Comparison of ENCODE assay signal across 23 mouse cellular contexts in the genomic region with DNA sequence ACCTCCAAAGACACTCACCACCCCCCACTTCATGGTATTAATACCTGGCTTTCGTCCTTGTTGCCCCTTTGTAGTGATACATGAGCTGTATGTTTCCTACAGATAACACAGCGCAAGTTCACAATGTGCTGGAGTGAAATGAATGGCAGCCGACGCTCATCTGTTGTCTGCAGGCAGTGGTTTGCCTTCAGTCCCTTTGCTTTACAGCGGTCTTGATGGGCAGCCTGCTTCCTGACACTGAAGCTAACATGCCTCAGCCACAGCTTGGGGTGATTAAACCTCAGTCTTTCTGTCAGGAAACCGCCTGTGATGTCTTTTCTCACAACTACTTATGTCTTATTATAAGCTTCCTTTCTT.
DNase-seq lines count a peak whose midpoint lies in the region; ATAC-seq and TF ChIP-seq lines count a peak whose summit lies in the region.
"Had no signal": no experiment of that assay in that cellular context is flagged by ENCODE, and none has a peak within 500 bp of the region (broad histone marks: within the 10 kb centered on the region; RNA-seq: fewer than 3 reads in every experiment).

No protein-coding gene starts in this region.

- no peaks in the 10 kb centered on the region for H3K27me3 ChIP-seq in lung, embryonic 14.5 days (ENCODE audit: insufficient read depth, low read length)
- no peaks in the 10 kb centered on the region for H3K27me3 ChIP-seq in lung, postnatal 0 days (replicated peaks; ENCODE audit: insufficient read depth, low read length)
- no peaks in the 10 kb centered on the region for H3K27me3 ChIP-seq in midbrain, postnatal 0 days (ENCODE audit: insufficient read depth, low read length)
- H3K27me3 ChIP-seq: embryonic facial prominence, embryonic 12.5 days; heart, embryonic 13.5 days; liver, embryonic 15.5 days had no signal

- 49% methylated on average over 6 of the region's 6 CpGs for WGBS in lung, embryonic 14.5 days
- 48% methylated on average over 6 of the region's 6 CpGs for WGBS in lung, postnatal 0 days
- 37% methylated on average over 6 of the region's 6 CpGs for WGBS in midbrain, postnatal 0 days

- no peak for TF ChIP-seq CTCF in lung, embryonic 14.5 days (IDR thresholded peaks at IDR 0.05; ENCODE audit: low read depth)
- no peak for TF ChIP-seq CTCF in lung, postnatal 0 days (IDR thresholded peaks at IDR 0.05)
- no peak for TF ChIP-seq CTCF in brain, embryonic 14.5 days (IDR thresholded peaks at IDR 0.05; ENCODE audit: borderline replicate concordance, extremely low read depth, insufficient read depth, insufficient read length)
- TF ChIP-seq CTCF in midbrain, postnatal 0 days (IDR thresholded peaks at IDR 0.05) = no peak

- TF ChIP-seq POLR2A in brain, embryonic 14.5 days (IDR thresholded peaks at IDR 0.05; ENCODE audit: borderline replicate concordance, extremely low read depth, insufficient read depth, insufficient read length, poor library complexity, severe bottlenecking) = no peak

- H3K9ac ChIP-seq in lung, embryonic 14.5 days = no peak overlapping the region
- no peak overlapping the region for H3K9ac ChIP-seq in lung, postnatal 0 days (replicated peaks; ENCODE audit: low read depth)
- H3K9ac ChIP-seq in midbrain, postnatal 0 days (replicated peaks; ENCODE audit: low read length, poor library complexity, severe bottlenecking) = no peak overlapping the region
- H3K9ac ChIP-seq: embryonic facial prominence, embryonic 12.5 days; forebrain, postnatal 0 days; heart, embryonic 13.5 days; liver, embryonic 15.5 days had no signal

- H3K4me3 ChIP-seq in lung, embryonic 14.5 days (ENCODE audit: low read depth, low read length) = no peak overlapping the region
- no peak overlapping the region for H3K4me3 ChIP-seq in lung, postnatal 0 days (ENCODE audit: low read depth, low read length)
- H3K4me3 ChIP-seq in midbrain, postnatal 0 days (ENCODE audit: low read depth, low read length) = no peak overlapping the region
- H3K4me3 ChIP-seq: embryonic facial prominence, embryonic 12.5 days; heart, adult 2 months; heart, embryonic 13.5 days; limb, embryonic 10.5 days; liver, embryonic 15.5 days had no signal

- no peak overlapping the region for H3K27ac ChIP-seq in lung, embryonic 14.5 days (ENCODE audit: low read depth)
- H3K27ac ChIP-seq in lung, postnatal 0 days (ENCODE audit: low read length) = no peak overlapping the region
- no peak overlapping the region for H3K27ac ChIP-seq in midbrain, postnatal 0 days (ENCODE audit: low read depth, low read length)
- H3K27ac ChIP-seq: embryonic facial prominence, embryonic 12.5 days; heart, adult 2 months; heart, embryonic 13.5 days; hindbrain, postnatal 0 days; limb, embryonic 10.5 days; liver, embryonic 15.5 days had no signal

- TF ChIP-seq EP300 in lung, postnatal 0 days (IDR thresholded peaks at IDR 0.05) = no peak

- H3K4me1 ChIP-seq in lung, embryonic 14.5 days (ENCODE audit: insufficient read depth) = no peaks in the 10 kb centered on the region
- H3K4me1 ChIP-seq in lung, postnatal 0 days (ENCODE audit: insufficient read depth, low read depth, low read length) = no peaks in the 10 kb centered on the region
- H3K4me1 ChIP-seq in midbrain, postnatal 0 days (ENCODE audit: insufficient read depth, low read length) = no peaks in the 10 kb centered on the region; the same call in 1 of the 2 replicates
- H3K4me1 ChIP-seq: heart, embryonic 13.5 days; limb, embryonic 10.5 days; liver, embryonic 15.5 days had no signal

- ATAC-seq in frontal cortex, adult (ENCODE audit: low TSS enrichment) = peak; percentile 35
- peak; percentile 56; the same call in 1 of the 2 replicates for ATAC-seq in lung, embryonic 14.5 days (ENCODE audit: insufficient read depth)
- no peak for ATAC-seq in lung, postnatal 0 days
- peak; percentile 63 for ATAC-seq in midbrain, postnatal 0 days (ENCODE audit: low FRiP score)
- ATAC-seq: forebrain, postnatal 0 days; intestine, postnatal 0 days had no signal

- no peak overlapping the region for H3K4me2 ChIP-seq in lung, embryonic 14.5 days
- H3K4me2 ChIP-seq in lung, postnatal 0 days (replicated peaks; ENCODE audit: low read depth, low read length) = no peak overlapping the region
- no peak overlapping the region for H3K4me2 ChIP-seq in midbrain, postnatal 0 days (ENCODE audit: low read depth, low read length, poor library complexity, severe bottlenecking)
- H3K4me2 ChIP-seq: embryonic facial prominence, embryonic 12.5 days; heart, embryonic 13.5 days; liver, embryonic 15.5 days had no signal

- no peaks in the 10 kb centered on the region for H3K9me3 ChIP-seq in lung, embryonic 14.5 days (ENCODE audit: low read depth, low read length)
- H3K9me3 ChIP-seq in lung, postnatal 0 days (ENCODE audit: low read length) = no peaks in the 10 kb centered on the region
- no peaks in the 10 kb centered on the region for H3K9me3 ChIP-seq in midbrain, postnatal 0 days (ENCODE audit: low read length)
- H3K9me3 ChIP-seq: embryonic facial prominence, embryonic 12.5 days; heart, embryonic 13.5 days; limb, embryonic 10.5 days; liver, embryonic 15.5 days had no signal

- DNase-seq in frontal cortex, postnatal 36 days (ENCODE audit: low spot score in 2 of 2) = no peak
- peak; percentile 55 for DNase-seq in lung, embryonic 14.5 days
- DNase-seq in lung, postnatal 0 days (ENCODE audit: low spot score) = no peak
- DNase-seq in brain, embryonic 14.5 days (ENCODE audit: low read depth) = peak; percentile 62
- no peak for DNase-seq in midbrain, postnatal 0 days (ENCODE audit: low spot score)
- no peak for DNase-seq in right cerebral cortex, adult 2 months (ENCODE audit: low spot score in 2 of 2)
- DNase-seq: cerebellum, adult 11-12 months; cerebellum, postnatal 10 days; forebrain, postnatal 0 days; gastrocnemius, postnatal 36 days; heart, adult 2 months; kidney, postnatal 4 days; layer of hippocampus, adult 9-11 months; liver; retina, postnatal 1 day; thymus, postnatal 14 days had no signal

- no peaks in the 10 kb centered on the region for H3K36me3 ChIP-seq in lung, embryonic 14.5 days (ENCODE audit: insufficient read depth)
- H3K36me3 ChIP-seq in lung, postnatal 0 days (ENCODE audit: insufficient read depth, low read length) = no peaks in the 10 kb centered on the region
- H3K36me3 ChIP-seq in midbrain, postnatal 0 days (ENCODE audit: insufficient read depth, low read length) = no peaks in the 10 kb centered on the region
- H3K36me3 ChIP-seq: embryonic facial prominence, embryonic 12.5 days; heart, embryonic 13.5 days; limb, embryonic 10.5 days; liver, embryonic 15.5 days had no signal

Comparison
In these comparisons a context has a peak if more than half of its experiments do, and no peak if none do; other contexts are left out.
1. DNase-seq: peak in lung, embryonic 14.5 days (single experiment) and brain, embryonic 14.5 days (single experiment); none in frontal cortex, postnatal 36 days (0 of 2), lung, postnatal 0 days (single experiment), midbrain, postnatal 0 days (single experiment) and right cerebral cortex, adult 2 months (0 of 2).